Mouse (Mus musculus) midbrain, embryonic 16.5 days (tissue): ENCODE measurements at regions not wholly inside any gene's neighbourhood (a gene's known extent, or its start where the extent isn't known, plus 50 kb on each side); places are given as distances from the start of the nearest gene placed in this dataset.

ENCODE experiments used
- ATAC-seq: fragments of 200-750 bp; cut with Nextera tagmentation; 2 replicates; pipeline ENCODE4 v1.8.0; 2017; ENCODE audit warnings: moderate TSS enrichment
- H3K27ac ChIP-seq: fragments of 300-500 bp; sonication (generic); 2 replicates; pipeline ENCODE4 v1.5.1; 2014; ENCODE audit warnings: mild to moderate bottlenecking, low read length, mixed read lengths
- H3K27me3 ChIP-seq: fragments of 300-500 bp; sonication (generic); 2 replicates; pipeline ENCODE4 v1.6.1; 2014; ENCODE audit warnings: low read depth, low read length, mixed read lengths; ENCODE audit not compliant: control insufficient read depth, insufficient read depth
- H3K36me3 ChIP-seq: fragments of 300-500 bp; sonication (generic); 2 replicates; pipeline ENCODE4 v1.6.1; 2014; ENCODE audit warnings: mild to moderate bottlenecking, low read length, moderate library complexity, mixed read lengths; ENCODE audit not compliant: control insufficient read depth, insufficient read depth
- H3K4me1 ChIP-seq: fragments of 300-500 bp; sonication (generic); 2 replicates; pipeline ENCODE4 v1.6.1; 2014; ENCODE audit warnings: mild to moderate bottlenecking, low read length, mixed read lengths; ENCODE audit not compliant: control insufficient read depth, insufficient read depth
- H3K4me2 ChIP-seq: fragments of 300-500 bp; sonication (generic); 2 replicates; pipeline ENCODE4 v1.6.1; 2014; ENCODE audit warnings: mild to moderate bottlenecking, low read length, mixed read lengths
- H3K4me3 ChIP-seq: fragments of 300-500 bp; sonication (generic); 2 replicates; pipeline ENCODE4 v1.5.1; 2014; ENCODE audit warnings: low read depth, mild to moderate bottlenecking, low read length, moderate library complexity, mixed read lengths
- H3K9ac ChIP-seq: fragments of 300-500 bp; sonication (generic); 2 replicates; pipeline ENCODE4 v1.6.1; 2014; ENCODE audit warnings: low read depth, low read length, mixed read lengths
- H3K9me3 ChIP-seq: fragments of 300-500 bp; sonication (generic); replicated peaks from 2 replicates; pipeline ENCODE4 v1.6.1; 2014; ENCODE audit warnings: mild to moderate bottlenecking, low read length, mixed read lengths; ENCODE audit not compliant: control insufficient read depth, poor library complexity, severe bottlenecking
- WGBS: fragments of 180-500 bp; shearing (Covaris S2); extraction: QIAGEN DNeasy Blood & Tissue Kit; methylation state at CpG from one replicate; pipeline ENCODE4 v1.1.7; 2014; 5-methylcytosine and 5-hydroxymethylcytosine counted together

- ATAC-seq = no peak
- 0 out of 2 replicates have a peak, but pooled peaks cover under 1% of the 10 kb centered on the region for H3K4me1 ChIP-seq
- H3K9me3 ChIP-seq = no peaks in the 10 kb centered on the region
- no peaks in the 10 kb centered on the region for H3K27me3 ChIP-seq
- H3K36me3 ChIP-seq = no peaks in the 10 kb centered on the region
- no peak overlapping the region for H3K27ac ChIP-seq
- WGBS = 87% methylated on average over 9 of the region's 9 CpGs
- H3K9ac ChIP-seq = no peak overlapping the region
- H3K4me2 ChIP-seq = no peak overlapping the region
- no peak overlapping the region for H3K4me3 ChIP-seq
Observed at GRCm38 (mm10) chr11:65469762-65470741, 200.3 kb upstream of the Myocd start.

- H3K36me3 ChIP-seq = no peaks in the 10 kb centered on the region
- H3K4me2 ChIP-seq = no peak overlapping the region
- no peaks in the 10 kb centered on the region for H3K27me3 ChIP-seq
- H3K9me3 ChIP-seq = no peaks in the 10 kb centered on the region
- ATAC-seq = no peak
- WGBS = 71% methylated on average over 4 of the region's 4 CpGs
- no peaks in the 10 kb centered on the region for H3K4me1 ChIP-seq
- H3K27ac ChIP-seq = no peak overlapping the region
- no peak overlapping the region for H3K4me3 ChIP-seq
- no peak overlapping the region for H3K9ac ChIP-seq
Observed at GRCm38 (mm10) chr11:65461044-65461443, 191.3 kb upstream of the Myocd start.

DNA sequence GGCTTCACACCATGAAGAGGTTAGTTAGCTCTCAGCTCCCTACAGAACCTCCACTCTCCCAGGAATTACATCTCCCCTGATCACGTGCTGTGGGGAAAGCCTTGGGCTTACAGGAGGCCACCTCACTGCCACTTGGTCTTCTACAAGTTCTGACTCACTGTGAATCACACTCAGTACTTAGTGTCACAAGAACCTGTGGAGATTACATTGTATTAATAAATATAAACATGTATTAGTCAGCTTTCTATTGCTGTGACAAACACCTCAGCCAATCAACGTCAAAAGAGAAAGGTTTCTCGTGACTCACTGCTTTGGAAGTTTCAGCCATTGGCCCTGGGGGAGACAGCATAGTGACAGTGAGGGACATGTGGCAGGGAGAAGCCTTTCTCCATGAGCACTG lies 178.6 kb upstream of the Myocd start:
- Histone ChIP-seq H3K9me3 (no peaks in the 10 kb centered on the region), H3K4me3 (no peak overlapping the region), H3K4me2 (no peak overlapping the region), H3K9ac (no peak overlapping the region), H3K4me1 (no peaks in the 10 kb centered on the region), H3K27ac (no peak overlapping the region), H3K36me3 (no peaks in the 10 kb centered on the region), H3K27me3 (no peaks in the 10 kb centered on the region)
- 86% methylated on average over 3 of the region's 3 CpGs for WGBS
- no peak for ATAC-seq

- H3K9ac ChIP-seq = no peak overlapping the region
- no peak overlapping the region for H3K4me2 ChIP-seq
- no peak for ATAC-seq
- H3K4me3 ChIP-seq = no peak overlapping the region
- H3K27me3 ChIP-seq = no peaks in the 10 kb centered on the region
- H3K4me1 ChIP-seq = no peaks in the 10 kb centered on the region
- H3K27ac ChIP-seq = no peak overlapping the region
- 90% methylated on average over 11 of the region's 11 CpGs for WGBS
- no peaks in the 10 kb centered on the region for H3K36me3 ChIP-seq
- no peaks in the 10 kb centered on the region for H3K9me3 ChIP-seq
Observed at GRCm38 (mm10) chr11:65443466-65444024, 173.8 kb upstream of the Myocd start.

DNA sequence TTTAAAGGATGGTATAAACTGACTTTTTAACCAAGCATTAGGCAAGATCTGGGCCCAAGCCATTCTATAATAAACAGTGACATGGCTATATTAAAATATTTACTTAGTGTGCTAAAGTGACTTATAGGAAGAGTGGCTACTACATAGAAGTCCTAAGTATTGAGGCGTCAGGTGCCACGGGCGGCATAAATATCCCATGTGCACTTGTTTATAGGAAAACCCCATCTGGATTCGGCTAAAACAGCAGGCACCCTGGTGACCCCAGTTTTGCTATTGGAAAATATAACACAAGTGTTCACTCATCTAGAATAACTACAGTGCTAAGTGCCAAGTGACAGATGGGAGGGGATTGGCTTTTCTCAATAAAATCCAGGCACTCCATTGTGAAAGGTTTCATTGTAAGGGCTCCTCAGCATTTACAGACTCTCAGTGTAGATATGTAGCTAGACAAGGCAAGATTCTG lies 165.9 kb upstream of the Myocd start:
- WGBS = 74% methylated on average over 4 of the region's 4 CpGs
- Histone ChIP-seq H3K9me3 (no peaks in the 10 kb centered on the region), H3K9ac (no peak overlapping the region), H3K4me3 (no peak overlapping the region), H3K27me3 (no peaks in the 10 kb centered on the region), H3K27ac (no peak overlapping the region), H3K4me1 (no peaks in the 10 kb centered on the region), H3K4me2 (no peak overlapping the region), H3K36me3 (no peaks in the 10 kb centered on the region)
- no peak for ATAC-seq

GRCm38 (mm10) chr11:65421889-65422288 lies 152.1 kb upstream of the Myocd start:
- no peak overlapping the region for H3K9ac ChIP-seq
- no peak for ATAC-seq
- no peak overlapping the region for H3K4me3 ChIP-seq
- H3K27me3 ChIP-seq = no peaks in the 10 kb centered on the region
- no peaks in the 10 kb centered on the region for H3K9me3 ChIP-seq
- no peaks in the 10 kb centered on the region for H3K36me3 ChIP-seq
- 71% methylated on average over 1 of the region's 1 CpGs for WGBS
- no peaks in the 10 kb centered on the region for H3K4me1 ChIP-seq
- no peak overlapping the region for H3K27ac ChIP-seq
- no peak overlapping the region for H3K4me2 ChIP-seq

- H3K36me3 ChIP-seq = no peaks in the 10 kb centered on the region
- H3K4me3 ChIP-seq = no peak overlapping the region
- H3K4me1 ChIP-seq = no peaks in the 10 kb centered on the region
- no peak overlapping the region for H3K4me2 ChIP-seq
- H3K9ac ChIP-seq = no peak overlapping the region
- no peaks in the 10 kb centered on the region for H3K27me3 ChIP-seq
- H3K9me3 ChIP-seq = peaks cover 2% of the 10 kb centered on the region; the same call in 1 of the 2 replicates
- no peak for ATAC-seq
- no peak overlapping the region for H3K27ac ChIP-seq
- 35% methylated on average over 1 of the region's 1 CpGs for WGBS
Observed at GRCm38 (mm10) chr11:65408621-65409020, 138.8 kb upstream of the Myocd start.

DNA sequence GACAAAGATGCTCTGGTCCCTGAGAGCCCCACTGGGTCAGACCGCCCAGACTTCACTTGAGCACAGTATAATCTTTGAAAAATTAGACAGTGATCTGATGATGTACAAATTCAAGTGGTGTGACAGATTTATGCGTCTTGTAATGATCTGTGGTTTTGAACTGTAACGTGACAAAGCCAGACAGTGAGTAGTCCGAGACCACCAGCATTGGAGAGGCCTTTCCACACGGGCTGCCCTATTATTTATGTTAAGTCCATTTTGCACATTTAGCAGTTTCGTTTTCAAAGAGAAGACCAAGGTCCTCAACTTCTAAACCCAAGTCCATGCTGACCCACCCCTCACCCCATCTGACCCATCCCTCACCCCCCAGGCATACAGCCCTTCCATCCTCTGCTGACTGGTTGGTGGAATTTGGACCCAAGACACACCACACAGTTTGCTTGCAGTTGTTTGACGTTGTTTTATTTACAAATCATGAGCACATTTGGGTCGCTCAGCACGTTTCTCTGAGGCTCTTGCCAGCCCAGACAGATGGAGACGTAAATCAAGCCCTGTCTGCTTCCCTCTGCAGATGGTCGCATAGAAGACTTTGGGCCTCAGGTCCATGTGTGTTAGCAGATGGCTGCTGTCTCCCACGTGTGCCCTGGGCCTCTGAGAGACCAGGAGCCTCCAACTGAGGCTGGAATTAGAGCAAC lies 132.8 kb upstream of the Myocd start:
- Histone ChIP-seq H3K27me3 (no peaks in the 10 kb centered on the region), H3K36me3 (no peaks in the 10 kb centered on the region), H3K9ac (no peak overlapping the region), H3K4me2 (no peak overlapping the region), H3K4me3 (no peak overlapping the region), H3K4me1 (no peaks in the 10 kb centered on the region), H3K9me3 (no peaks in the 10 kb centered on the region), H3K27ac (no peak overlapping the region)
- no peak for ATAC-seq
- WGBS = 80% methylated on average over 12 of the region's 12 CpGs

GRCm38 (mm10) chr11:65389238-65389637 lies 119.4 kb upstream of the Myocd start:
- 86% methylated on average over 3 of the region's 3 CpGs for WGBS
- no peaks in the 10 kb centered on the region for H3K9me3 ChIP-seq
- H3K4me3 ChIP-seq = no peak overlapping the region

More at GRCm38 (mm10) chr11:65389238-65389637, 119.4 kb upstream of the Myocd start:
- Histone ChIP-seq H3K9ac (no peak overlapping the region), H3K27ac (no peak overlapping the region), H3K36me3 (no peaks in the 10 kb centered on the region), H3K4me2 (no peak overlapping the region), H3K27me3 (no peaks in the 10 kb centered on the region), H3K4me1 (no peaks in the 10 kb centered on the region)
- ATAC-seq = no peak
